Mouse (Mus musculus) mature B cell (primary cell): ENCODE results near the gene Vmn1r225.
"Not testable (repeated sequence)": the region's sequence is repeated elsewhere in the genome, so short reads cannot be mapped to it uniquely, and the experiment has no call there.

Experiments
- in situ Hi-C: fragments of 300-500 bp; cut with MboI; formaldehyde crosslinking; loops from 2 replicates; pipeline ENCODE4 v1.14.3; 2019

Gene Vmn1r225

DNA sequence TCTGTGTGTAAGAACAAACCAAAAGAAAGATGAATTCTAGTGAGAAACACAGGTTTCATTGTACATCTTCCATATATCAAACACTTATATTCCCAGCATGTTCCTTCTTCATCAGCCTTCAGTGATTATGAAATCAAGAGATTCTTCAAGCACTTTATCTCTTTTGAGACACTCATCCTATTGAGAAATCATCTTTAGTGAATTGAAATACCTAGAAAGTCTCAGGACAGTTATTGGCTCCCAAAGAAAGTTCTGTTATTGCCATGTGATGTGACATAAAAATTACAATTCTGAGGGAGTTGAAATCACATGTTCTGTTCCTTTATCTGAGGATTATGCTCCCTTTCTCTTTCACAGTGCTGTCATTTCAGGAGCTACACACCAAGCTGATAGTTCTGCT is at the start of gene Vmn1r225:
Gene Vmn1r225, plus strand, starts transcription at position 301 of the 400 bp plus-strand sequence.
- in situ Hi-C loops: no loop called here

DNA sequence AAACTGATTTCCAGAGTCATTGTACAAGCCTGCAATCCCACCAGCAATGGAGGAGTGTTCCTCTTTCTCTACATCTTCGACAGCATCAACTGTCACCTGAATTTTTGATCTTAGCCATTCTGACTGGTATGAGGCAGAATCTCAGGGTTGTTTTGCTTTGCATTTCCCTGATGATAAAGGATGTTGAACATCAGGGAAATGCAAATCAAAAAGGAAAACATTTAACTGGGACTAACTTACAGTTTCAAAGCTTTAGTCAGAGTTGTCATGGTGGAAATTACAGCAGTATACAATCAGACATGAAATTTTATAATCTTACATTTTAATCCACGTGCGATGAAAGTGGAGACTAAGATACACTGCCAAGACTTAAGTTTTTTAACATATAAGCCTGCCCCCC is 24.6 kb upstream of the Vmn1r225 start:
- in situ Hi-C loops: no loop called here

- in situ Hi-C loops: no loop called here
Measured at GRCm38 (mm10) chr17:20481231-20481630, 16.7 kb upstream of the Vmn1r225 start, which contains the start of gene Vmn2r108. Vmn2r108 (minus strand) TSS chr17:20481331.

- in situ Hi-C loops: not testable (repeated sequence)
Measured at GRCm38 (mm10) chr17:20508247-20508646, 10.3 kb downstream of the Vmn1r225 start.
